Mouse (Mus musculus): ENCODE data around the gene Atxn2. TPM values are rescaled to one million over a fixed set of nuclear protein-coding genes. Genes with fewer than 3 reads are reported as not detected.

Gene Atxn2
- polyA plus RNA-seq, 1 experiment from 2014 or later: 85.3 TPM

DNA sequence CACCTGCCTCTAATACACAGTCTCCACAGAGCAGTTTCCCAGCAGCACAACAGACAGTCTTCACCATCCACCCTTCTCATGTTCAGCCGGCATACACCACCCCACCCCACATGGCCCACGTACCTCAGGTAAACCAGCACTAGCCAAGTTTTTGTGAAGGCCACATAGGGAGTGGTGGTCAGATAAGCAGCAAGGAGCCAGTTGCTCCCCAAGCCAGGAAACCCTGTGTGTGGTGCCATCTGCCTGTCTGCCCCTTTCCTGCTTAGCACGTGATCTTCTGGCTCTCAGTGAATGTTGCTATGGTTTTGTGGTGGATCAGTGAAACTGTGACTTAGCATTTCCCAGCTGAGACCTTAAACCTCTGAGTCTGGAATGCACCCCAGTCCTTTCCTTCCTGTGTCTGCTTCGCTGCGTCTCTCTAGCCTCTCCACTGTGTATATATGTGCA is 100.4 kb downstream of the Atxn2 start:
- H3K4me1 ChIP-seq (ENCODE audit: control insufficient read depth, insufficient read depth, low read length): no peaks in the 10 kb centered on the region
- peaks cover 67% of the 10 kb centered on the region for H3K36me3 ChIP-seq (ENCODE audit: control insufficient read depth, insufficient read depth, low read length)
- H3K4me2 ChIP-seq (ENCODE audit: low read length): no peak overlapping the region
- no peak for DNase-seq
- H3K4me3 ChIP-seq (replicated peaks; ENCODE audit: low read depth, low read length): no peak overlapping the region
- ATAC-seq (ENCODE audit: low FRiP score, low TSS enrichment): no peak
- 96% methylated on average over 5 of the region's 5 CpGs for WGBS
- H3K9ac ChIP-seq (replicated peaks; ENCODE audit: low read length): no peak overlapping the region
- 0 out of 2 replicates have a peak overlapping the region, but pooled peaks have one; percentile 28 for H3K27ac ChIP-seq (replicated peaks; ENCODE audit: low read depth, low read length)
- H3K9me3 ChIP-seq (ENCODE audit: control insufficient read depth, low read length): no peaks in the 10 kb centered on the region
- H3K27me3 ChIP-seq (ENCODE audit: control insufficient read depth, insufficient read depth, low read length): no peaks in the 10 kb centered on the region

DNA sequence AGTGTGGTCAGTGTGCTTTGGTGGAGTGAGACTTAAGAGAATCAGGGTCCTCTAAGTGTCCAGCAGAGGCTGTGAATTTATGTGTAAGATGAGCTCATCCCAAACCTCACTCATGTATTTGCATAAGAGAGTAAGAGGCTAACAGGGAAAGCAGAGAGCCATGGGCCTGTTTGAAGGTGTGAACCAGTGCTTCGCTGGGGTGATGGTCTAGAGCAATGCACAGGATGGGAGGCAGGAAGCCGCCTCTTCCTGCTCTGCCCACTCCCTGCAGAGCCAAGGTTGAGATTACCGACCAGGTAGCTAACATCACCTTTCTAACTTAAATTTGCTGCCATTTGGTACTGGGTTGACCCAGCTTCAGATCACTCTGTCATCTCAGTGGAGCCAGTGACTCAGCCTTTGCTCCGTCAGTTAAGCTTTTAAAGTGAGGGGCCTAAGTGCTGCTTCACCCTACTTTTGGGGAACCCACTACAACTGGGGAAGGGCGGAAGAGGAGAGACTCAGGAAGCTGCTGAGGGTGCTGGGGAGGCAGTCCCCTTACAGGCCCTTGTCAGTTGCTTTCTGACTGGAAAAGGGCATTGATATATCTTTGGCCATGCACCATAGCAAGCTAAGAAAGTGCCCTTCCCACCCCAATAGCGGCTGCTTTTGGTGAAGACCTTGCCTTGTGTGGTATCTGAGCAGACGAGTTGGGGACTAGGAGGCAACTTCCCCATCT is 101.5 kb downstream of the Atxn2 start:
- Histone ChIP-seq H3K27me3 (ENCODE audit: control insufficient read depth, insufficient read depth, low read length) (no peaks in the 10 kb centered on the region), H3K27ac (replicated peaks; ENCODE audit: low read depth, low read length) (no peak overlapping the region), H3K36me3 (ENCODE audit: control insufficient read depth, insufficient read depth, low read length) (peaks cover 78% of the 10 kb centered on the region), H3K4me3 (replicated peaks; ENCODE audit: low read depth, low read length) (no peak overlapping the region), H3K4me2 (ENCODE audit: low read length) (no peak overlapping the region), H3K9me3 (ENCODE audit: control insufficient read depth, low read length) (no peaks in the 10 kb centered on the region), H3K9ac (replicated peaks; ENCODE audit: low read length) (no peak overlapping the region), H3K4me1 (ENCODE audit: control insufficient read depth, insufficient read depth, low read length) (no peaks in the 10 kb centered on the region)
- DNase-seq: no peak
- WGBS: 94% methylated on average over 7 of the region's 7 CpGs
- ATAC-seq (ENCODE audit: low FRiP score, low TSS enrichment): no peak

DNA sequence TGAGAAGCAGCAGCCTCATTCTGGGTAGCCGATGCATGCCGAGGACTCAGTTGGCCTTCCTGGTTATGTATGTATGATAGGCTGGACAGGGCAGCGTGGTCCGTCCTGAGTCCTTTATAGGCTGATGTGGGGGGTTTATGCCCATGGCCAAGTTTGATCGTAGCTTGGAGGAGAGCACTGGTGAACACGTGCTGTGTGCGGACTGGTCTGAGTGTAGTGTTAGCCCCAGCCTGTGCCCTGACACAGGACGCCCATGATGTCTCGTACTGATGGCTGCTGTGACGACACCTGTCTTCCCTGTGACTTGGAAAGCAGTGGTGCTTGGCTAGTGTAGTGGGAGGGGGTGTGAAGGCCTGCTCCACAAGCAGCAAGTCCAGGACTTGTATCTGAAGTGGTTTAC is 102.6 kb downstream of the Atxn2 start:
- Histone ChIP-seq H3K36me3 (ENCODE audit: control insufficient read depth, insufficient read depth, low read length) (peaks cover 83% of the 10 kb centered on the region), H3K4me1 (ENCODE audit: control insufficient read depth, insufficient read depth, low read length) (no peaks in the 10 kb centered on the region), H3K4me3 (replicated peaks; ENCODE audit: low read depth, low read length) (no peak overlapping the region), H3K27me3 (ENCODE audit: control insufficient read depth, insufficient read depth, low read length) (no peaks in the 10 kb centered on the region), H3K9ac (replicated peaks; ENCODE audit: low read length) (no peak overlapping the region), H3K4me2 (ENCODE audit: low read length) (no peak overlapping the region), H3K27ac (replicated peaks; ENCODE audit: low read depth, low read length) (no peak overlapping the region), H3K9me3 (ENCODE audit: control insufficient read depth, low read length) (no peaks in the 10 kb centered on the region)
- DNase-seq (no peak), ATAC-seq (ENCODE audit: low FRiP score, low TSS enrichment) (no peak)
- 96% methylated on average over 10 of the region's 10 CpGs for WGBS

DNA sequence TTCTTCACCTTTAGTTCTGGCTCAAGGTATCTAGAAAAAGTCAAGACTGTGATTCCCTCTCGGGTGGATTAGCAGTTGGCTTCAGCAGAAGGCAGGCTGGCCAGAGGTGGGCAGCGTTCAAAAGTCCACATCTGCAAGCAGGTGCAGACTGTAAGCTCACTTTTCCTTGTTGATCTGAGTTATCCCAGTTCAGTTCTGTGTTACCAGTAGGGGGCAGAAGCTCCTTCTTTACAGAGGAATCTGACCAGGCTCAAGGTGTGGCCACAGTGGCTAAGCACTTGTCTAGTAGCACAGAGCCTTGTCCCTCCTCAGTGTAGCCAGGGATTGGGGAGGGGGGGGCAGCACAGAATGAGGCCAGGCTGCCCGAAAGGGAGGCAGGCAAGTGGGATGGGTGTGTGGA is 103.9 kb downstream of the Atxn2 start:
- DNase-seq: peak; percentile 78
- H3K36me3 ChIP-seq (ENCODE audit: control insufficient read depth, insufficient read depth, low read length): peaks cover 90% of the 10 kb centered on the region
- WGBS: 78% methylated on average over 3 of the region's 3 CpGs

DNA sequence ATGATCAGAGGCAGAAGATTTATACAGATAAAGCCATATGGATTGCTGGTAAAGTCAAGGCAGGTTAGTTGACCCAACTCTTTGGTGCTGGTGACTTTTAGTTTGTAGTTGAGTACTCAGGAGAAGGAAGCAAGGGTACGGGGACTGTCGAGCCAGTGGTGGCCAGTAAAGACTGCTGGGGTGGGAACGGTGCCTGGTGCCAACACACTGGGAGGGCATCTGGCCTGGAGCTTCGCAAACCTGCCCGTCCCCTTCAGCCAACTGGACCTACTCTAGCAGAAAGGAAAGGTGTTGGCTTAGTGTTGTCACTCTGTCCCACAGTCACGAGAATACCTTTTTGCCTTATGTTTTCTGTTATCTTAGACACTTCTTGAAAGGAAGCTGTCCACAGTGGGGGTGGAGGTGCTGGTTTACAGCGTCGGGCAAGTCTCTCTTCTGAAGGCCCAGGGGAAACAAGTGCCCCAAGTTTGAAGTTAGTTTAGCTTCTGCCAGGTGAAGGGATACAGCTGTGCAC is 104.8 kb downstream of the Atxn2 start:
- ATAC-seq (ENCODE audit: low FRiP score, low TSS enrichment): no peak
- no peak for DNase-seq
- Histone ChIP-seq H3K27me3 (ENCODE audit: control insufficient read depth, insufficient read depth, low read length) (no peaks in the 10 kb centered on the region), H3K27ac (replicated peaks; ENCODE audit: low read depth, low read length) (no peak overlapping the region), H3K4me3 (replicated peaks; ENCODE audit: low read depth, low read length) (no peak overlapping the region), H3K4me2 (ENCODE audit: low read length) (no peak overlapping the region), H3K4me1 (ENCODE audit: control insufficient read depth, insufficient read depth, low read length) (no peaks in the 10 kb centered on the region), H3K36me3 (ENCODE audit: control insufficient read depth, insufficient read depth, low read length) (peaks cover 91% of the 10 kb centered on the region), H3K9ac (replicated peaks; ENCODE audit: low read length) (no peak overlapping the region), H3K9me3 (ENCODE audit: control insufficient read depth, low read length) (no peaks in the 10 kb centered on the region)
- WGBS: 95% methylated on average over 8 of the region's 8 CpGs

More for the DNA sequence above, 103.9 kb downstream of the Atxn2 start:
- no peak overlapping the region for H3K4me3 ChIP-seq (replicated peaks; ENCODE audit: low read depth, low read length)
- H3K27ac ChIP-seq (replicated peaks; ENCODE audit: low read depth, low read length): no peak overlapping the region
- no peaks in the 10 kb centered on the region for H3K27me3 ChIP-seq (ENCODE audit: control insufficient read depth, insufficient read depth, low read length)
- H3K9me3 ChIP-seq (ENCODE audit: control insufficient read depth, low read length): no peaks in the 10 kb centered on the region
- H3K4me1 ChIP-seq (ENCODE audit: control insufficient read depth, insufficient read depth, low read length): no peaks in the 10 kb centered on the region
- no peak for ATAC-seq (ENCODE audit: low FRiP score, low TSS enrichment)
- H3K9ac ChIP-seq (replicated peaks; ENCODE audit: low read length): no peak overlapping the region
- no peak overlapping the region for H3K4me2 ChIP-seq (ENCODE audit: low read length)

DNA sequence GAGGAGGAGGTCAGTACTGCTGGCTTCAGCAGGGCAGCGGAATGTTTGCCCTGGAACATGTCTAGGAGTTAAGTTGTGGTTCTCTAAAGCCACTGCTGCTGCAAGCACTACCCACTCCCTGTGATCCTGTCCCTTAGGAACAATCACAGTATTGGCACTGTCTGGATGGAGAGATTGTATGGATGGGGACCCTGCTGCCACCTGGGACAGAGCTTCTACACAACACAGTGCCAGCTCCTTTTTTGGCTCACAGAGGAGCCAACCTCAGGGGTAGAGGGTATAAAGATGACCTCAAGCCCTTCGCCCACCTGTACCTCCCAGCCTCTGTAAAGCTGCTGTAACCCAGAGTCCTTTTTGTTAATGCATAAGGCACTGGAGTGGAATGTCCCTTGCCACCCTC is 105.5 kb downstream of the Atxn2 start:
- no peak overlapping the region for H3K4me2 ChIP-seq (ENCODE audit: low read length)
- WGBS: 100% methylated on average over 2 of the region's 2 CpGs
- no peak for ATAC-seq (ENCODE audit: low FRiP score, low TSS enrichment)
- H3K27ac ChIP-seq (replicated peaks; ENCODE audit: low read depth, low read length): no peak overlapping the region
- H3K4me1 ChIP-seq (ENCODE audit: control insufficient read depth, insufficient read depth, low read length): no peaks in the 10 kb centered on the region
- peaks cover 90% of the 10 kb centered on the region for H3K36me3 ChIP-seq (ENCODE audit: control insufficient read depth, insufficient read depth, low read length)
- no peak overlapping the region for H3K9ac ChIP-seq (replicated peaks; ENCODE audit: low read length)
- no peaks in the 10 kb centered on the region for H3K9me3 ChIP-seq (ENCODE audit: control insufficient read depth, low read length)
- no peak overlapping the region for H3K4me3 ChIP-seq (replicated peaks; ENCODE audit: low read depth, low read length)
- no peak for DNase-seq
- H3K27me3 ChIP-seq (ENCODE audit: control insufficient read depth, insufficient read depth, low read length): no peaks in the 10 kb centered on the region

DNA sequence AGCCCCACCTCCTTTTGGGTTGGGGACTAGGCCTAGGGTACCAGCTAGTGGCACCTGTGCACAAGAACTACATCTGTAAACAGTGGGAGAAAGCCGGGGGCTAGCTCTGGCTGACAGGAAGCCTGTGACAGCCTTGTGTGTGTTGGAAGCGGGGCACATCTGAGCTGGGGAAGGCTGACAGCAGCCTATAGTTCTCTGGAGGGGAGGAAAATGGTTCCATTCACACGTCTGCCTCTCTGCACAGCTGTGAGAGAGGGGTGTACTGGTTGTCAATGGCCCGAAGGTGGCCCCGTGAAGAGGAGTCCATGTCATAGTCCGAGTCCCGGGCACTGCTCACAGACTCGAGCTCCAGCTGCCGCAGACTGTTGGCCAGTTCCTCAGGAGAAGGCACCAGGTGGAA is 106.4 kb downstream of the Atxn2 start:
- no peaks in the 10 kb centered on the region for H3K4me1 ChIP-seq (ENCODE audit: control insufficient read depth, insufficient read depth, low read length)
- no peak overlapping the region for H3K9ac ChIP-seq (replicated peaks; ENCODE audit: low read length)
- no peaks in the 10 kb centered on the region for H3K9me3 ChIP-seq (ENCODE audit: control insufficient read depth, low read length)
- peaks cover 86% of the 10 kb centered on the region for H3K36me3 ChIP-seq (ENCODE audit: control insufficient read depth, insufficient read depth, low read length)
- H3K27ac ChIP-seq (replicated peaks; ENCODE audit: low read depth, low read length): no peak overlapping the region
- WGBS: 86% methylated on average over 9 of the region's 9 CpGs
- no peaks in the 10 kb centered on the region for H3K27me3 ChIP-seq (ENCODE audit: control insufficient read depth, insufficient read depth, low read length)
- ATAC-seq (ENCODE audit: low FRiP score, low TSS enrichment) (no peak), DNase-seq (no peak)
- no peak overlapping the region for H3K4me3 ChIP-seq (replicated peaks; ENCODE audit: low read depth, low read length)
- H3K4me2 ChIP-seq (ENCODE audit: low read length): no peak overlapping the region

DNA sequence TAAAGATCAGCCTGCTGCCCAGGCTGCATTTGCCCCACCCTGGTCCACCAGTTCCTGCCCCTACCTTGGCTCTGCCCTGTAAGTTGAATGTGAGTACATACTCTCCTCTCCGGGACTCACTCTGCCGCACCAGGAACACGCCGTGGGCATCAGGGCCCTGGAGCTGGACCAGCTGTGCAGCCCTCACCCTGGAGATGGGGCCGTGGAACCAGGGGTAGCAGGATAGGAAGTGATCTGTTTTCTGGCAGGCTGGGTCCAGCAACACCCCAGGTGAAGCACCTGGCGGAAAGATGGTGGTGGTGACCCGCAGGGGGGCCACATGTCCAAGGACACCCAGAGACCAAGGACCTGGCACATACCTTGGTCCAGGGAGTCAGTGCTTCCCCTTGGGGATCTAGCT is 107.3 kb downstream of the Atxn2 start:
- Histone ChIP-seq H3K9ac (replicated peaks; ENCODE audit: low read length) (no peak overlapping the region), H3K27me3 (ENCODE audit: control insufficient read depth, insufficient read depth, low read length) (no peaks in the 10 kb centered on the region), H3K27ac (replicated peaks; ENCODE audit: low read depth, low read length) (no peak overlapping the region), H3K36me3 (ENCODE audit: control insufficient read depth, insufficient read depth, low read length) (peaks cover 77% of the 10 kb centered on the region), H3K4me2 (ENCODE audit: low read length) (no peak overlapping the region), H3K4me3 (replicated peaks; ENCODE audit: low read depth, low read length) (no peak overlapping the region), H3K4me1 (ENCODE audit: control insufficient read depth, insufficient read depth, low read length) (no peaks in the 10 kb centered on the region), H3K9me3 (ENCODE audit: control insufficient read depth, low read length) (no peaks in the 10 kb centered on the region)
- ATAC-seq (ENCODE audit: low FRiP score, low TSS enrichment): no peak
- DNase-seq: no peak
- WGBS: 97% methylated on average over 7 of the region's 7 CpGs

DNA sequence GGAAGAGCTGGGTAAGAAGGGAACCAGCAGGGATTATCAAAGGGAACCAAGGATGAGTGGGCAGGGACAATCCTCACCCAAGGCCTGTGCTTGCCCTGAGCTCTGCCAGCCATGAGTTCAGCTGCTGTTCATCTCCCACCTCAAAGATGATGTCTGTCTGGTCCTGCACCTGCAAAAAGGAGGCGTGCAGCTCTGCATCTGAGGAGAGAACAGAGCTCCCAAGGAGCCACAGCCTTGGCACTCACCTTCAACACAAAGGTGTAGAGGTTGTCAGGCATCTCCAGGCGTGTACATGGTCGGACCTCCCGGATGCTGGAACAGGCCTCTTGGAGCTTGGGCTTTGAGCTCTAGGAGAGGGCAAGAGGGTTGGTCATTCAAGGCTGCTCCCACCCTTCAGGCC is 107.7 kb downstream of the Atxn2 start:
- WGBS: 88% methylated on average over 4 of the region's 4 CpGs
- DNase-seq (no peak), ATAC-seq (ENCODE audit: low FRiP score, low TSS enrichment) (no peak)
- Histone ChIP-seq H3K36me3 (ENCODE audit: control insufficient read depth, insufficient read depth, low read length) (peaks cover 73% of the 10 kb centered on the region), H3K27ac (replicated peaks; ENCODE audit: low read depth, low read length) (no peak overlapping the region), H3K9me3 (ENCODE audit: control insufficient read depth, low read length) (no peaks in the 10 kb centered on the region), H3K9ac (replicated peaks; ENCODE audit: low read length) (no peak overlapping the region), H3K4me1 (ENCODE audit: control insufficient read depth, insufficient read depth, low read length) (no peaks in the 10 kb centered on the region), H3K27me3 (ENCODE audit: control insufficient read depth, insufficient read depth, low read length) (no peaks in the 10 kb centered on the region), H3K4me3 (replicated peaks; ENCODE audit: low read depth, low read length) (no peak overlapping the region), H3K4me2 (ENCODE audit: low read length) (no peak overlapping the region)
